Mouse (Mus musculus) heart, embryonic 15.5 days (tissue): Measurements from ENCODE around the gene Tax1bp1. TPM values are rescaled to one million over a fixed set of nuclear protein-coding genes. Genes with fewer than 3 reads are reported as not detected.

Experiments used
- ATAC-seq: fragments of 200-750 bp; cut with Nextera tagmentation; replicated peaks from 2 replicates; pipeline ENCODE4 v1.8.0; 2017; ENCODE audit warnings: low read depth, moderate TSS enrichment; ENCODE audit not compliant: insufficient number of reproducible peaks, insufficient read depth, low FRiP score
- H3K27ac ChIP-seq: fragments of 300-500 bp; sonication (generic); 2 replicates; pipeline ENCODE4 v1.5.1; 2015; ENCODE audit warnings: mild to moderate bottlenecking, inconsistent platforms
- H3K27me3 ChIP-seq: fragments of 300-500 bp; sonication (generic); 2 replicates; pipeline ENCODE4 v1.6.1; 2015; ENCODE audit warnings: inconsistent platforms
- H3K36me3 ChIP-seq: fragments of 300-500 bp; sonication (generic); 2 replicates; pipeline ENCODE4 v1.6.1; 2015; ENCODE audit warnings: mild to moderate bottlenecking, inconsistent platforms
- H3K4me1 ChIP-seq: fragments of 300-500 bp; sonication (generic); replicated peaks from 2 replicates; pipeline ENCODE4 v1.6.1; 2015; ENCODE audit warnings: inconsistent platforms
- H3K4me2 ChIP-seq: fragments of 300-500 bp; sonication (generic); 2 replicates; pipeline ENCODE4 v1.6.1; 2015; ENCODE audit warnings: inconsistent platforms, mild to moderate bottlenecking, moderate library complexity
- H3K4me3 ChIP-seq: fragments of 300-500 bp; sonication (generic); 2 replicates; pipeline ENCODE4 v1.5.1; 2015; ENCODE audit warnings: mild to moderate bottlenecking, inconsistent platforms
- H3K9ac ChIP-seq: fragments of 300-500 bp; sonication (generic); 2 replicates; pipeline ENCODE4 v1.6.1; 2015; ENCODE audit warnings: mild to moderate bottlenecking, inconsistent platforms
- H3K9me3 ChIP-seq: fragments of 300-500 bp; sonication (generic); replicated peaks from 2 replicates; pipeline ENCODE4 v1.6.1; 2016; ENCODE audit warnings: inconsistent platforms
- WGBS: fragments of 180-500 bp; shearing (Covaris S2); methylation state at CpG from one replicate; pipeline ENCODE4 v1.1.7; 2015; ENCODE audit warnings: mixed read lengths; 5-methylcytosine and 5-hydroxymethylcytosine counted together
- polyA plus RNA-seq: library from polyadenylated mRNA; unstranded; fragments of >200 nt; fragmentation: Nextera tagmentation; extraction: Ambion mirVana; gene quantifications from 2 replicates; pipeline ENCODE4 v1.2.1, GENCODE M21; 2015

The Tax1bp1 gene
- polyA plus RNA-seq, 1 experiment from 2014 or later, result 115 TPM

DNA sequence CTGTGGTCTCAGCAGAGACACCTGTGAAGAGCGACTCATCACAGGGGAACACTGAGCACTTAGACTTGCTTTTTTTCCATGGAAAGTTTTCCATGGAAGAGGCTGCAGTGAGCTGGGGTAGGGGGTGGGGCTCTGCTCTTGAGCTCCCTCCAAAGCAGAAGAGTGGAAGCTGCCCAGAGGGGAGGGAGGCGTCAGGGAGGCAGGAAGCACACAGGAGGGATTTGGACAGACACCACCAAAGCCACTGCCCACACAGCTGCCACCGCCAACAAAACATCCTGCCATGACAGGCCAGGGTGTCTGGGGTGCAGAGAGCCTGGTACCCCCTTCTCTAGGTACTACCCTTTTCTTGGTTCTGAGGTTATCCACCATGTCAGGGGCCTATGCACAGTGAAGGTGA is 61.8 kb downstream of the Tax1bp1 start:
- no peak overlapping the region for H3K27ac ChIP-seq
- no peaks in the 10 kb centered on the region for H3K4me1 ChIP-seq
- H3K36me3 ChIP-seq, result peaks cover 1% of the 10 kb centered on the region; the same call in 1 of the 2 replicates
- 69% methylated on average over 3 of the region's 3 CpGs for WGBS
- no peak overlapping the region for H3K9ac ChIP-seq
- no peaks in the 10 kb centered on the region for H3K9me3 ChIP-seq
- H3K4me3 ChIP-seq, result no peak overlapping the region
- ATAC-seq, result no peak
- H3K27me3 ChIP-seq, result no peaks in the 10 kb centered on the region
- no peak overlapping the region for H3K4me2 ChIP-seq

DNA sequence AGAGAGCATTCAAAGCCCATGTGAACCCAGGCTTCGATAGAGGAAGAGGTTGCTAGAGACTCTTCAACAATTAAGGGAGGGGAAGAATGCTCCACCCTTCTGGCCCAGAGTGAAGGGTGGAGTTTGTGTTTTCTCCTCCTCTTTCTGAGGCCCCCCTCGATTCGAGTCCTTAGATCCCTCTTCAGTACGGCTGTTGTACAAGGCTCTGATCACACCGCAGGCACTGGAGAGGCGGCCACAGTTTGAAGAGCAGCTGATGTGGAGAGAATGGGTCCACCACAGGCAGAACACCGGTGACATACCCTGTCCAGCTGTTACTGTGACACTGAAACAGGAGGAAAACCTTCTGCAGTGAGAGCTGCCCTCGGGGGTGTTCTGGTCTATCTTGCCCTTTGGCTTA is 62.4 kb downstream of the Tax1bp1 start:
- no peaks in the 10 kb centered on the region for H3K36me3 ChIP-seq
- ATAC-seq, result no peak
- 75% methylated on average over 8 of the region's 8 CpGs for WGBS
- H3K9me3 ChIP-seq, result no peaks in the 10 kb centered on the region
- H3K27ac ChIP-seq, result no peak overlapping the region
- H3K4me3 ChIP-seq, result no peak overlapping the region
- no peak overlapping the region for H3K4me2 ChIP-seq
- no peak overlapping the region for H3K9ac ChIP-seq
- no peaks in the 10 kb centered on the region for H3K27me3 ChIP-seq
- no peaks in the 10 kb centered on the region for H3K4me1 ChIP-seq

DNA sequence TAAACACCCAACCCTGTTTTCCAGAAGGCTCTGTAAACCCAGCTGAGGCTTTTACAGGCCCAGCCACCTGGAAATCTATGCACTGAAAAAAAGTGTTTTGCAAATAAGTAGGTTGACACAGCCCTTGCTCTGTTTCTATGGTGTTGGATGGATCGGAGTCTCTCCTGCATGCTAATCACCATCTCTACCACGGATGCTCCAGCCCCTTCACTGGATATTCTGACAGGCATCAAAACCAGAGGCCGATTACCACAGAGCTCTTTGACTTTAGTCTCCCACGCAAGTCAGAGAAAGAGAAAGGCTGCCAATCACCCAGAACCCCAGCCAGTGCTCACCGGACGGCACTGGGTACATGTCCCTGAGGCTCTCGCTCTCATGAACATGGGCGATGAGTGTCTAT is 63.5 kb downstream of the Tax1bp1 start:
- H3K27me3 ChIP-seq, result no peaks in the 10 kb centered on the region
- no peak overlapping the region for H3K27ac ChIP-seq

DNA sequence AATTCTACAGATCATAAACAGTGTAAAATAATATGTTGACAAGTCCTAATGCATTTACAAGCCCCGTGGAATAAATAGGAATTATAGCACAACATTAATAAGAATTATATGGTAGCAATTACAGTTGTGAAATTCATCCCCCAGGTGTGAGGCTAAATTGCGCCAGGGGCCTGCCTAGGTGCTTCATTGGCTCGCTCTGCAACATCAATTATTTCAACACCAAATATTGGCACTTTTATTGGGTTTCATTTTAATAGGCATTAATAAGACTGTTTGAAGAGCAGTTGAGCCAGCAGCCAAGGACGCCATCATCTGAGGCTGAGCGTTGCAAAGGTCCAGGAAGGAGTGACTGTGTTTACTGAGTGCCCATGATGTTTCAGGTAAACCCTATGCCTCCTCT is 65.0 kb downstream of the Tax1bp1 start:
- H3K4me3 ChIP-seq, result no peak overlapping the region
- H3K27me3 ChIP-seq, result no peaks in the 10 kb centered on the region
- no peak overlapping the region for H3K27ac ChIP-seq
- no peak overlapping the region for H3K4me2 ChIP-seq
- no peak overlapping the region for H3K9ac ChIP-seq
- no peaks in the 10 kb centered on the region for H3K4me1 ChIP-seq
- H3K36me3 ChIP-seq, result no peaks in the 10 kb centered on the region
- ATAC-seq, result no peak
- no peaks in the 10 kb centered on the region for H3K9me3 ChIP-seq
- 85% methylated on average over 5 of the region's 5 CpGs for WGBS

More for the DNA sequence above, 63.5 kb downstream of the Tax1bp1 start:
- no peak overlapping the region for H3K4me2 ChIP-seq
- no peak overlapping the region for H3K9ac ChIP-seq
- ATAC-seq, result no peak
- H3K4me1 ChIP-seq, result no peaks in the 10 kb centered on the region
- H3K36me3 ChIP-seq, result no peaks in the 10 kb centered on the region
- WGBS, result 89% methylated on average over 8 of the region's 8 CpGs
- no peaks in the 10 kb centered on the region for H3K9me3 ChIP-seq
- no peak overlapping the region for H3K4me3 ChIP-seq

DNA sequence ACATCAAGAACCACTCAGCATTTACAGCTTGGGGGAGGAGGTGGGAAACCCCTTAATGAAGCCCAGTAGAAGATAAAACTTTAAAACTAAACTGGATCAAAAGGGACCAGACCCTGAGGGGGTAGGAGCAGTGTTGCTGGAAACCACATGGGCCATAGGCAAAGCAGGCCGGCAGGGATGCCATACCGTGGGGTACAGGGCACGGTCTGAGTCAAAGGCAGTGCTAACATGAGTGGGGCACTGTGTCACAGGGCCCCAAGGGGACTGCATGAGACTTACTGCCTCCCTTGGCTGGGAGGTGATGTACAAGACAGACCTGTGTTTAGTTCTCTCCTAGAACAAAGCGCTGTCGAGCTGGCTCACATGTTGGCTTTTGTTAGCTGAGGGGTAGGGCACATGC is 66.0 kb downstream of the Tax1bp1 start:
- Histone ChIP-seq H3K4me3 (no peak overlapping the region), H3K4me1 (no peaks in the 10 kb centered on the region), H3K27ac (no peak overlapping the region), H3K4me2 (no peak overlapping the region), H3K9ac (no peak overlapping the region), H3K36me3 (no peaks in the 10 kb centered on the region), H3K27me3 (no peaks in the 10 kb centered on the region), H3K9me3 (no peaks in the 10 kb centered on the region)
- WGBS, result 84% methylated on average over 5 of the region's 5 CpGs
- ATAC-seq, result no peak

DNA sequence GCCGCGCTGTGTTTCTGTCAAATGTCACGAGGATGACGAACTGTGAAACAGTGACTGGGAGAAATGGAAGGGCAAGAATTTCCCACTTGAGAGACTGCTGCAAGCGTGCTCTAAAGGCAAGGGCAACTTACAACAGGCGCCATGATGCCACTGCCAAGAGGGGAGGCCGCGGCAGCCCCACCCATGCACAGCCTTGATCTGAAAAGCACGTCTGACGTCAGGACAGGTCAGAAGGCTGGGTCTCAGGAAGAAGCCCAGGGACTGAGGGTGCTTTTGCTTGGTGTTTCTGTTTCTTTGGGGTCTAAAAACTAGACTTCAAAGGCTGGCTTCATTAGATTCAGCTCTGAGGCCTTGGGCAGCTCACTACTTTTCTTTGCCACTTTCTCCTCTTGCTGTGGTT is 76.8 kb downstream of the Tax1bp1 start:
- peaks cover 25% of the 10 kb centered on the region for H3K4me1 ChIP-seq
- H3K9ac ChIP-seq, result no peak overlapping the region
- H3K4me3 ChIP-seq, result no peak overlapping the region
- 48% methylated on average over 10 of the region's 10 CpGs for WGBS
- H3K36me3 ChIP-seq, result no peaks in the 10 kb centered on the region
- H3K27ac ChIP-seq, result no peak overlapping the region
- H3K27me3 ChIP-seq, result no peaks in the 10 kb centered on the region
- H3K9me3 ChIP-seq, result no peaks in the 10 kb centered on the region
- ATAC-seq, result no peak
- no peak overlapping the region for H3K4me2 ChIP-seq

DNA sequence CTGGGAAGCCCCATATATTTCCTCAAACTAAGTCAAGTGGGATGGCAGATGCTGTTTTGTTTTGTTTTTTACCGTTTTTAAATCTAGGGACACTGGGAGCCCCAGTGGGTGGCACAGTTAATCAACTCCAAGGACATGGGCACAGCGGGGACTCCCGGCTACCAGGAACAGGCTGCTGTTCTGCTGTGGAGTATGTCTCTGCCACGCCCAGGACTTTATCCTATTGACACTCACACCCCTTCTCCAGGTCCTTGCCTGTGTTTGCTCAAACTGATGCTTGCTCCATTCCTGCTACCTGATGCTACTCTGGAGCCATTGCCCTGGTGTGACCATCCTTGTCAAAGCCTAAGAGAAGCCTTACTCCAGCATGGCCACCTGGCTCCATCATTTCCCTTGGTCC is 77.3 kb downstream of the Tax1bp1 start:
- Histone ChIP-seq H3K4me1 (peaks cover 27% of the 10 kb centered on the region), H3K9ac (no peak overlapping the region), H3K9me3 (no peaks in the 10 kb centered on the region), H3K36me3 (no peaks in the 10 kb centered on the region), H3K4me3 (no peak overlapping the region), H3K27me3 (no peaks in the 10 kb centered on the region), H3K4me2 (no peak overlapping the region), H3K27ac (no peak overlapping the region)
- WGBS, result 81% methylated on average over 4 of the region's 4 CpGs
- ATAC-seq, result no peak

DNA sequence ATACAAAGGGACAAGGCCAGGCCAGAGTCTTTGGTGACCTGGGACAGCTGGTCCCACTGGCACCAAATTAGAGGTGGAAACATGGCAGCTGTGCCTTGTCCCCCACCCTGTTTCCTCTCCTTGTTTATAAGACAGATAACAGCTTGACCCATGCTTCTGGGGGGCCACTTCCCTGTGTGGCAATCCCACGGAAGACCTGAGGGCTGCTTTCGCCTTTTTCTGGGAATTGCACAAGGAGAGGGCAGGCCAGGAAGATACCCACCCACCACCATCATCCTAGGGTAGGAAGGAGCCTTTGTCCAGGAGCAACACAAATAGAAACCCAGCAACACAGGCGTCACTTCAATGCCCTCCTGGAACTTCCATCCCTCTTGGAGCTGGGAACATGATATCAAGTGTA is 78.9 kb downstream of the Tax1bp1 start:
- Histone ChIP-seq H3K27ac (peak overlapping the region; percentile 21; the same call in 1 of the 2 replicates), H3K27me3 (no peaks in the 10 kb centered on the region), H3K4me1 (peaks cover 43% of the 10 kb centered on the region), H3K4me2 (no peak overlapping the region), H3K4me3 (no peak overlapping the region), H3K36me3 (no peaks in the 10 kb centered on the region), H3K9me3 (no peaks in the 10 kb centered on the region), H3K9ac (no peak overlapping the region)
- 58% methylated on average over 3 of the region's 3 CpGs for WGBS
- no peak for ATAC-seq

DNA sequence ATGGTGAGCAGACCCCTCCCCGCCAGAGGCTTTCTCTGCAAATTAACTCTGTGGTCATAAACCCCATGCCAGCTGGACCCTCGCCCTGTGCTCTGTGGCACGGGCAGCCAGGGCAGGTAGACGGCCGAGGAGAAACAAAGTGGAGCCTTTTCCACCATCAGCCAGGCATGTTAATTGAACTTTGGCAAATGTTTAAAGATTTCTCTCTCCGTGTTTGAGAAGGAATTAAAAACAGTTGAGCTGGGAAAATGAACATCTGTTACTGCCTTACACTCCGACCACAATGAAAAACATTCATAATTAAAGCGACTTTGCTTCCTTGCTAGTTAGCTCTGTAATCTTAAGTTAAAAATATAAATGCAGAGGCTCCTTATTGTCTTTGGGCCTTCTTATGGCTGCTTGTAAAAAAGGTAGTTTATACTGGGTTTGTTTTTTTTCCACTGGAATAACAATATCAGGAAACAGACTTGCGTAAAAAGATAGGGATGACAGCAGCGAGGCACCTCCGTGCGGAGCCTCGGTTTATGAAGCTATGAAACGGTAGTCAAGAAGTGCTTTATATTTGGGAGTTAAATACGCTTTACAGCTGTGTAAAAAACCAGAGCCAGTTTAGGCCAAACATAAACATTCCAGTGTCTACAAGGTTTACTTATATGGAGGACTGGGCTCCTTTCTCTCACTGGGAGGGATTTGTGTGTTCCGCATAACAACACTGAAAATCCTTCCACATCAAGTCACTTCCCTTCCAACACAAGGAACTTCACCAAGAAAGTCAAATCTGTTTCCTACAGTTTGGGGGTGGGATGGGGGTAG is 81.7 kb downstream of the Tax1bp1 start:
- Histone ChIP-seq H3K9ac (no peak overlapping the region), H3K36me3 (no peaks in the 10 kb centered on the region), H3K4me2 (no peak overlapping the region), H3K4me3 (no peak overlapping the region), H3K27me3 (no peaks in the 10 kb centered on the region), H3K9me3 (no peaks in the 10 kb centered on the region), H3K27ac (peak overlapping the region; percentile 75), H3K4me1 (peaks cover 42% of the 10 kb centered on the region)
- 54% methylated on average over 16 of the region's 16 CpGs for WGBS
- peak; percentile 6; the same call in 1 of the 2 replicates for ATAC-seq

DNA sequence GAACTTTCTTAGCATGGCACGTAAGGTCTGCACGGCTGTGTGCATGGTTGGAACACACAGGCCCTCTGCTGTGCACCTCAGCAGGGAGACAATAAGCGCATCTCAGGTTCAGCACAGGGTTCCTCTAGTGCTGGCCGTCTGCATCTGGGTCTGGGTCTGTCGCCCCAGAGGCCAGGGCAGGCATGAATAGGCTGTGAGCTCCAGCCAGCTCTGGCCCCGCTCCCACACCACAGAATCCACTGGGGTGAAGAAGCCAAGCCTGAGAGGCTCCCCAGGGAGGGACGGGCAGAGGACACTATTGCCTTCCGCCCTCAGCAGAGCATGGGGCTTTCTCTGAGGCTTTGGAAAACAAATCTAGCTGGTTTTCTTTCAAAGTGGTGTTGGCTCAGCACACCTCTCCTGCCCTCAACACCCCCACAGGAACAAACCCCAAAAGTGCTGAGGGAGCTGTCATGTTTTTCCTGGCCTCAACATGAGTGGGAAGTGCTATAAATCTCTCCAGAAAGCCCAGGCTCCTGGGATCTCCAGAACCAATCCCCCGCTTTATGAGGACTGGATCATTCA is 82.6 kb downstream of the Tax1bp1 start:
- peak overlapping the region; percentile 75 for H3K27ac ChIP-seq
- no peak overlapping the region for H3K4me2 ChIP-seq
- peak; percentile 34; the same call in 1 of the 2 replicates for ATAC-seq
- 59% methylated on average over 9 of the region's 9 CpGs for WGBS
- H3K4me1 ChIP-seq, result peaks cover 39% of the 10 kb centered on the region
- H3K9ac ChIP-seq, result no peak overlapping the region
- no peaks in the 10 kb centered on the region for H3K9me3 ChIP-seq
- H3K27me3 ChIP-seq, result no peaks in the 10 kb centered on the region
- H3K36me3 ChIP-seq, result no peaks in the 10 kb centered on the region
- H3K4me3 ChIP-seq, result no peak overlapping the region

DNA sequence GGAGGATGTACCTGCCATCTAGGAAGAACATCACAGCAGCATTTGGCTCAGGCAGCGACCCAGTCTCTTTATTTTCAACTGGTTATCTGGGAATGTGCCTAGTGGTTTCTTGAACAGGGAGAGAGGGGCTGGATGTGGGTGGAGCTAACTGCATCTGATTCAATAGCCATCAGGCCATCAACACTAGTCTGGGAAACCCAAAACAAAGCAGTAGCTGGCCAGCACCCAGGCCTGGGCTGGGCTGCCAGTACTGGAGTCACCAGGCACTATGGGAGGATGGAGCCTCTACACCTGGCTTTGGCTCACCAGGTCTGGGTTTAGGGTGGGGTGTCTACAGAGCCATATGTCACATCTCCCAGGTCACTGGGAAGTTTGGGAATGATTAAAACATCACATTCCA is 83.2 kb downstream of the Tax1bp1 start:
- Histone ChIP-seq H3K27ac (peak overlapping the region; percentile 75), H3K27me3 (no peaks in the 10 kb centered on the region), H3K4me1 (peaks cover 42% of the 10 kb centered on the region), H3K36me3 (no peaks in the 10 kb centered on the region), H3K4me2 (no peak overlapping the region), H3K9ac (no peak overlapping the region), H3K4me3 (no peak overlapping the region), H3K9me3 (no peaks in the 10 kb centered on the region)
- no peak for ATAC-seq
- WGBS, result 31% methylated on average over 1 of the region's 1 CpGs
